Mouse (Mus musculus): ENCODE results near the gene Gm21962.

Gene Gm21962

DNA sequence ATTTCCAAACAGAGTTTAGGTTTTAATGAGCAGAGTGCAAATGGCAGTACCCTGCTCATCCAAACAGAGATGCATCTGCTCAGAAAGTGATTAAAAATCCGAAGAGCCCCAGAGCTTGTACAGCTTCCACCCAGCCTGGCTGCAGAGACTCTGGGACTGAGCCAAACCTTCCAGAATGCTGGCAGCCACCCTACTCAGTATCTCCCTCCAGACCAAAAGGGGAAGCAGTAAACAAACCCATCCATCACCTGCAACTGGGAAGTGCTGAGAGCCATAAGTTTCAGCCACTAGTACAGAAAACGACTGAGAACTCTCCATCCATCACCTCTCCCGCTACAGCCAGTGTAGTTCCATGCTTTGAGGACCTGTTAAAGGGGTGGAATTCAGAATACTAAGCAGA lies 9.6 kb downstream of the Gm21962 start:
- Histone ChIP-seq H3K36me3 (ENCODE audit: control insufficient read depth, insufficient read depth, low read length, poor library complexity, severe bottlenecking) (no peaks in the 10 kb centered on the region), H3K27me3 (ENCODE audit: control insufficient read depth, insufficient read depth, low read length, poor library complexity, severe bottlenecking) (no peaks in the 10 kb centered on the region)
- no peak for DNase-seq (ENCODE audit: low read depth, low spot score)

DNA sequence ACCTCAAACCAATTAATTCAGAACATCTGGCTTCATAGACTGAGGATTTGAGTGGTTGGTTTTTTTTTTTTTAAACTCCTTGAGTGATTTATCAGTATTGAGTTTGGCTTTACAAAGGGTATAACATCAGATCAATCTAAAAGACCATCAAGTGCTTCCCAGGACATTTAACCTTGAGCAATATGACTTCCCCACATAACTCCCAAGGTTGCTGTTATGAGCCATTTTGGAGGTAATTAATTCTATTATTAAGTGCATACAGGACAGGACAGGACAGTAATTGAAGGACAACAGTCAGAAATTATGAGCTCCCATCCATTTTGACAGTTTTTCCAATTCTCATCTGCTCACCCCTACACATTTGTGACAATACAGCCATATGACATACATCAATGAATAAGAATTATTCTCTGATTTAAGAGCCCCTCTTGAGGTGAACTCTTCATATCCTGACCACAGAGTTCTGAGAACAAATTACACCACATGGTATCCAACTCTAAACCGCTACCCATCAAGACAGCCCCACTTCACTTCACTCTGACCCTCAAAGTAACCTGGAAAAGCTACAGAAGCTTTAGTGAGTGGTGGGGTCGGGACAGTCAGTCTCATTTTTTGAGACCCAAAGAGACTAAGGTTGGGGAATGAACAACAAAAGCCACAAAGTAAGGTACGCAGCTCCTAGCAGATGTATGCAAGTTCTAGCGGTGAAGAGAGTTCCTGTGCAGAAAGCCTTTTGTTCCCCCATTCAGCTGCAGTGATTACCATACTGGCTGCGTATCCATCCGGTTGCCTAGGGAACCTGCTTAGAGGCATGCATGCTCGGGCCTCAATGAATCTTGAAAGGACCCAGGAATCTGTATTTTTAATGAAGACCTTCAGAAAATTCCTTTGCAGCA lies 11.8 kb downstream of the Gm21962 start:
- H3K27me3 ChIP-seq (ENCODE audit: control insufficient read depth, insufficient read depth, low read length, poor library complexity, severe bottlenecking): no peaks in the 10 kb centered on the region

DNA sequence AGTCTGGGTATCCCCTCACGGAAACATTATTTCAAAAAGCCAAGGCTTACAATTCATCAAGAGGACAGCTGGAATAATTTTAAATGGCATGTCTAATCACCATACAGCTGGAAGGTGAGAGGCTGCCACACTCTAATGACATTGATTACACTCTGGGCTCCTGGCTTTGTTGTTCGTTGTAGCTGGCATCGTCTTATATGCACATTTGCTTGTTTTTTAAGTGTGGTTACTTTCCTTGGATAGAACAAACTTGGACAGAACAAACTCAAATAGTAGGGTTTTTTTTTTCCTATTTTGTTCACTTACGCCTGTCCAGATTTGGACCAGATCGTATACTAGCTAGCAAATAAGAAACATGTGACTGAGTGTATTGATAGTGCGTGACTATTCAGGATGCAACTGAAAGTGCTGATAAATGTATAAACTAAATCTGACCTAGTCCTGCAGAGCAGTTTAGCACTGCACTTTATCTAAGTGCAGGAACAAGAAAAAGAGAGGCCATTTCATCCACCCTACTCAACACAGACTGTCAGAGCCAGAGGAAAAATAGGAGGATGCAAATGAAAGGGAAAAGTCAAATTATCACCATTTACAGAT lies 12.6 kb downstream of the Gm21962 start:
- H3K27me3 ChIP-seq (ENCODE audit: control insufficient read depth, insufficient read depth, low read length, poor library complexity, severe bottlenecking): no peaks in the 10 kb centered on the region
- no peaks in the 10 kb centered on the region for H3K36me3 ChIP-seq (ENCODE audit: control insufficient read depth, insufficient read depth, low read length, poor library complexity, severe bottlenecking)
- DNase-seq (ENCODE audit: low read depth, low spot score): no peak

More for the DNA sequence above, 11.8 kb downstream of the Gm21962 start:
- no peak for DNase-seq (ENCODE audit: low read depth, low spot score)
- H3K36me3 ChIP-seq (ENCODE audit: control insufficient read depth, insufficient read depth, low read length, poor library complexity, severe bottlenecking): no peaks in the 10 kb centered on the region

DNA sequence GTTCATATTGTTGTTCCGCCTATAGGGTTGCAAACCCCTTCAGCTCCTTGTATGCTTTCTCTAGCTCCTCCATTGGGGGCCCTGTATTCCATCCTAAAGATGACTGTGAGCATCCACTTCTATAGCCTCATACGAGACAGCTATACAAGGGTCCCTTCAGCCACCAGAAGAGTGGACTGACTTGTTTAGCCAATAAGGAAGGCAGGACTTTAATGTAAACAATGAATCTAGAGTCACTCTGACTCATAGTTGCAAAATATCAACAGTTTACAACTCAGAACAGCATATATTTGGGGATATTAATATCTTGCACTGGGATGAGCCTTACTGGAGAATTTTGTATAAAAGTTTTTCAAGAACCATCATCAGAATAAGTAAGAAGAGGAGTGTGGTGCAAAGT lies 15.6 kb downstream of the Gm21962 start:
- H3K27me3 ChIP-seq (ENCODE audit: control insufficient read depth, insufficient read depth, low read length, poor library complexity, severe bottlenecking): no peaks in the 10 kb centered on the region
- DNase-seq (ENCODE audit: low read depth, low spot score): no peak

DNA sequence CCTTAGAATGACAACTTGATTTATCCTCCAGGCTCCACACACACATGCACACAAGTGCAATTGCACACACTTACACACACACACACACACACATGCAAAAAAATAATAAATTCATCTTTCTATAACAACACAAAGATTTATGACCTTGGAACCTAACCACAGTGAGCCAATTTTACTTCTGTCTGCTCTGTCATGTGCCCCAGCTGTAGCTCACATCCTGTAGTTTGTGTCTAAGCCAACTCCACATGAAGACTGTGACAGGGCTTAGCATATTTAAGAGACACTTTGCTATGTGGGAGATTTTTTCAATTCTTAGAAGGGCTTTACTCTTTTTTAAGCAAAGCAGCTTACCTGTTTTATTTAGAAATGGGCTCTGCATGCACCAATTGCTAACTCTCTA lies 20.2 kb downstream of the Gm21962 start:
- Histone ChIP-seq H3K36me3 (ENCODE audit: control insufficient read depth, insufficient read depth, low read length, poor library complexity, severe bottlenecking) (no peaks in the 10 kb centered on the region), H3K27me3 (ENCODE audit: control insufficient read depth, insufficient read depth, low read length, poor library complexity, severe bottlenecking) (no peaks in the 10 kb centered on the region)
- DNase-seq (ENCODE audit: low read depth, low spot score): no peak

More for the DNA sequence above, 15.6 kb downstream of the Gm21962 start:
- H3K36me3 ChIP-seq (ENCODE audit: control insufficient read depth, insufficient read depth, low read length, poor library complexity, severe bottlenecking): no peaks in the 10 kb centered on the region

DNA sequence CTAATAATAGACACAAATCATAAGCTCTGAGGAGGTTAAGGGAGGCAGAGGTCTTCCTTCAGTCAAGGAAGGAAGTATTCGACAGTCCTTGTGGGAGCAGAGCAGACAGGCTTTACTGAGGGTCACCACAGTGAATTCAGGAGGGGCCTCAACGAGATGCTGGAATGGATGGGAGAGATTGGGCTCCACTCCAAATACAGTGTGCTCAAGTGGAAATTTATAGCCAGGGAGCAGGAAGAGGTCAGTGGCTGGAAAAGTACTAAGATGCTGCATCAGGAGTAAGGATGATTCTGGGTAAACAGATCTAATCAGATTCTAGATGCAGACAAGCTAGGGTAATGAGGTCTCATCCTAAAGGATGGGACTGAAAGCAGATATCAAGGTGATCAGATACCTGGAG lies 44.6 kb downstream of the Gm21962 start:
- Histone ChIP-seq H3K27me3 (ENCODE audit: control insufficient read depth, insufficient read depth, low read length, poor library complexity, severe bottlenecking) (no peaks in the 10 kb centered on the region), H3K36me3 (ENCODE audit: control insufficient read depth, insufficient read depth, low read length, poor library complexity, severe bottlenecking) (no peaks in the 10 kb centered on the region)
- DNase-seq (ENCODE audit: low read depth, low spot score): no peak

DNA sequence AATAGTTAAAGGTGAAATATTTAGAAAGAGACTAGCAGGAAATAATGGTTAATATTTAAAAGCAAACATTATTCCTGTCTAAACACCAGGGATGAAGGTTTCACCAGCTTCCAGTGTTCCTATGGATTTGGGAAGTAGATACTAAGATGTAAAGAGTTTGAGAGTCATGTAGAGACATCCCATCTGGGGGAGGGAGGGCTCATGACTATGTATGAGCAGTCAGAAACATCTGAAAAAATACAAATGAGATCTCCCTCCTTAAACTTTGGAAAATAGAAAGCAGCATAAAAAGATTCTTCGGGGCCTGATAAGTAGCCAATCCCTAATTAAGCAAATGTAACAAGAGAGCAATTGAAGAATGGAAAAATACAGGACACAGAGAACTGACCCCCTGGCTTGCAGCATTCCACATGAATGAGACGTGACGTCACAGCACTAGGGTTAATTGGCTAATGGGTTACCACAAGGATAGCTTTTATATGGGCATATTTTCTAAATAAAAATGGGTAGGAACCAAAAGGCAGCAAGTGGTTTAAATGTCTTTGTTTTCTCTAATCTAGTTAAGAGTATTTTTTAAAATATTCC lies 45.3 kb downstream of the Gm21962 start:
- Histone ChIP-seq H3K27me3 (ENCODE audit: control insufficient read depth, insufficient read depth, low read length, poor library complexity, severe bottlenecking) (no peaks in the 10 kb centered on the region), H3K36me3 (ENCODE audit: control insufficient read depth, insufficient read depth, low read length, poor library complexity, severe bottlenecking) (no peaks in the 10 kb centered on the region)
- DNase-seq (ENCODE audit: low read depth, low spot score): no peak
